Mouse (Mus musculus): Measurements from ENCODE around the gene Mvd. TPM values are rescaled to one million over a fixed set of nuclear protein-coding genes. Genes with fewer than 3 reads are reported as not detected.

Mvd gene
- total RNA-seq, 2 experiments from 2014 or later = 4.5 to 5.5 TPM

DNA sequence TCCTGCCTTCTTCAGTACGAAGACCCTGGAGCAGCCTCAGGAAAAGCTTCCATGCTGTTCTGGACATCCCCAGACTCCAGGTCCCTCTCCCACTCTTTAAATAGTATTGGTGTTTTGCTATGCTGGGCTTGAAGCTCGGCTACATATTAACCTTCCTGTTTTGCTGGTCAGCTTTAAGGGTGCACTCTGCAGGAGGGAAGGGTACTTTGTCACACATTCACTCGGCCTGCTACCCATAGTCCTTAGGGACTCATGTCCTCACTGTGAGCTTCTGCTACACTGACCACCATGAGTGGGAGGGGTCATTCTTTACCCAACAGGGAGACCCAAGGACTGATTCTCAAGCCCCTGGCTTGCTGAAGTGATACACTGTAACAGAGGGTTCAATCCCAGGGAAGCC, 12.6 kb downstream of the Mvd start:
- DNase-seq = no peak
- intact Hi-C loops (cut with DNase I) = no loop called here

DNA sequence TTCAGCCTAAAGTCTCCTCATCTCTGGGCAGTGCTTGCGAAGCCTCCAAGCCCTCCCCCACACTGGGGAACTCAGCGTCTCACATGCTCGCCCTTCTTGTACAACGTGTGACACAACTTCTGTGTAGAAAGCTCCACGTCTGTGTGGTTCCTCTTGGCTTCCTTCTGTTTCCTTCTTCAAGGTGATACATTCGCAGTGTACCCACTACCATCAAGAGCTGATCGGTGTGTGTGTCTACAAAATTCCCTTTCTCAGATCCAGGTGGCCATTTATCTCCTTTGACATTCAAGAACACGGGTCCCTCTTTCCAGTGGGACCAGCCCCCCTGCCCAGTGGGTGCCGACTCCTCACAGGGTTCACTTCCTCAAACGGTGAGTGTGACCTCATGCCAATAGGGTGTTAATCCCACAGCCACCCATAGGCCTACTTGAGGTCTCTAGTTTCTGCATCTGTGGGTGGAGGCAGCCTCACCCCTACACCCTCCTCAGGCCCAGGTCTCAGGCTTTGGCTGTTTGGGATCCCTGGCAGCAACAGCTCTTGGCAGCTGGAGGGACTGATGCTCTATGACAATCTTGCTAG, 13.1 kb downstream of the Mvd start:
- intact Hi-C loops (cut with DNase I) = no loop called here
- DNase-seq = peak in 1 of 2 experiments; percentile 25

- DNase-seq = no peak
- intact Hi-C loops (cut with DNase I) = no loop called here
Observed at GRCm38 (mm10) chr8:122428163-122428562, 15.1 kb downstream of the Mvd start.

GRCm38 (mm10) chr8:122427607-122428006, 15.6 kb downstream of the Mvd start:
- no peak for DNase-seq
- intact Hi-C loops (cut with DNase I) = no loop called here

DNA sequence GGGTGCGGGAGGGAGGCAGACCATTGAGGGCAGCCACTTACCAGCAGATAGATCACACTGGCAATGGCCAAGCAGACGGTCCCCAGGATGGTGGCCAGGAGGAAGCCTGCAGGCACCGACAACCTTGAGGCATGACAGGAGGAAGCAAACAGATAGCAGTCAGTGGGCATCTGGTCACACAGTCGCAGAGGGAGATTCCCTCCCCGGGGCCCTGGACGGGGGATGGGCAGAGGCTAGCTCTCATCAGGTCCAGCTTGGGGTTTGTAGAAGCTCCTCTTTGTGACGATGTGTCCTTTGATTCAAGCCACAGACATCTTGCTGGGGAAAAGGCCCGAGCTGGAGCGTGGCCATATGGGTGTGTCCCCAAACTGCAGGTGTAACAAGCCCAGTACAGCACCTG, 17.1 kb downstream of the Mvd start:
- DNase-seq = no peak
- intact Hi-C loops (cut with DNase I) = no loop called here

- intact Hi-C loops (cut with DNase I) = no loop called here
- peak; percentile 48 to 49 for DNase-seq
Observed at GRCm38 (mm10) chr8:122423659-122424058, 19.6 kb downstream of the Mvd start.

DNA sequence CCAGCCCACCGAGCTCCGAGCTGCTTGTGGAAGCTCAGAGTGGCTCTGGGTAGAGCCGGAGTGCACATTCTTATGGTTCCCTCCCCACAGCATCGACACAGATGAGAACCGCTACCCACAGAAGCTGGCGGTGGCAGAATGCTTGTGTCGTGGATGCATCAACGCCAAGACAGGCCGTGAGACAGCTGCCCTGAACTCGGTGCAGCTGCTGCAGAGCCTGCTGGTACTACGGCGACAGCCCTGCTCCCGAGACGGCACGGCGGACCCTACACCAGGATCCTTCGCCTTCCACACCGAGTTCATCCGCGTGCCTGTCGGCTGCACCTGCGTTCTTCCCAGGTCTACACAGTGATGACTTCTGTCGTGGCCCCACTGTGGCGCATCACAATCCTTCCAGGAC, 20.0 kb downstream of the Mvd start:
- intact Hi-C loops (cut with DNase I) = no loop called here
- DNase-seq = no peak

DNA sequence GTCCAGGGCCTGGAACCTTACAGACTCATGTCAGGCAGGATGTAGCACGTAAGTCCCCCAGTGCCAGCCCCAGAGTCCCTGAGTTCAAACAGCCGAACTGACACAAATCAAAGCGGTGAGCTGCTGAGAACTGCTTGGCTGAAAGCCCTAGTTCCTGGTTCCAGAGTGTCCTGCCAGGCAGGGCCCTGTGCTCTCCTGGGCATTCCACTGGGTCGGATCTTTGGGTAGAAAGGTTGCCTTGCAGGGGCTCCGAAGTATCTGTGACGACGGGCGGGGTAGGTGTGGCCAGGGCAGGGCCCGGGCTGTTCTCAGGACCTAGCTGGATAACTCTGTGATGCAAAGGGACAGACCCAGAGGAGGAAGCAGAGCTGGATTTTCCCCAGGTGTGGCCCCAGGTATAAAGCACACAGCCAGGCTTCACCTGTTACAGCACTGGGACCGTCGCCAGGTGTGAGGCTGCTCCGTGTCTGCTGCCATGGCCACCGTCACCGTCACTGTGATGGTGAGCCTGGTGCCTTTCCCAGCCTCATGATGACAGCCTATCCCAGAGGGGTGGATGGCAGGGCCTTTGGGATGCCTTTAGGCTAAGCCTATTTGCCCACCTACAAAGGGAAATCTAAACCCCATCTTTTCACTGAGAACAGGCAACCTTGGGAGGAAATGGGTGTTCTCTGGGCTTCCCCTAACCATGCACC, 21.7 kb downstream of the Mvd start, which contains the start of gene Il17c:
Gene Il17c (plus strand): TSS at position 645 of the 695 bp plus-strand sequence.
- intact Hi-C loops (cut with DNase I) = no loop called here
- no peak for DNase-seq

- DNase-seq = no peak
- intact Hi-C loops (cut with DNase I) = no loop called here
Observed at GRCm38 (mm10) chr8:122419881-122420555, 23.2 kb downstream of the Mvd start.

DNA sequence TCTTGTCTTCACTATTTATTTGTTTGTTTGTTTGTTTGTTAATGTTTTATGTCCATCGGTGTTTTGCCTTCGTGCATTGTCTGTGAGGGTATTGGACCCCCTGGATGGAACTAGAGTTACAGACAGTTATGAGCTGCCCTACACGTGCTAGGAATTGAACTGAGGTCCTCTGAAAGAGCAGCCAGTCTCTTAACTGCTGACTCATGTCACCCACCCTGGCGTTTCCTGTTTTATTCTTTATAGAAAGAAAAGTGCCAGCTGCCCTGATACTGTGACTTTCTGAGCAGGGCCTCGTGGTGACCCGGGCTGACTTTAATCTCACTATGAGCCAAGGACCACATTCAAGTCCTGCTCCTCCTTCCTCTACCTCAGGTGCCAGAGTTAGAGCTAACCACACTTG, 27.7 kb downstream of the Mvd start:
- intact Hi-C loops (cut with DNase I) = no loop called here
- DNase-seq = no peak

- intact Hi-C loops (cut with DNase I) = no loop called here
- DNase-seq = no peak
Observed at GRCm38 (mm10) chr8:122414311-122414710, 28.9 kb downstream of the Mvd start.

DNA sequence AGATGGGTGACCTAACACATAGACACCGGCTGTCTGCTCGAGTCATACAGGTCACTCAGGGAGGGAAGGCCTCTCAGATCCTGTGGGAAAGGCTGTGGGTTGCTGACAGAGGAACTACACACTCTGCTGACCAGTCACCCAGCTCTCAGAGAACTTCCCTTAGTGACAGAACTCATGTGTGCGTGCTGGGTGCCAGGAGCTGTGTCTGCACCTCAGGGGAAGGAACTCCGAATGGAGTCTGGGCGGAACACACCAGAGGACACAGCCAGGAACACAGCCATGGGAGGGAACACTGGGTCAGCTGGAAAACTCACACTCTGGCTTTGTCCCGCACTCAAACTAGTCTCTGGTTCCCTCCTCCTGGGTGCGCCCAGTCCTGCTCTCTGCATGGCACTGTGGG, 35.5 kb downstream of the Mvd start:
- intact Hi-C loops (cut with DNase I) = no loop called here
- no peak for DNase-seq

GRCm38 (mm10) chr8:122405146-122405805, 37.9 kb downstream of the Mvd start:
- DNase-seq = no peak
- intact Hi-C loops (cut with DNase I) = no loop called here

DNA sequence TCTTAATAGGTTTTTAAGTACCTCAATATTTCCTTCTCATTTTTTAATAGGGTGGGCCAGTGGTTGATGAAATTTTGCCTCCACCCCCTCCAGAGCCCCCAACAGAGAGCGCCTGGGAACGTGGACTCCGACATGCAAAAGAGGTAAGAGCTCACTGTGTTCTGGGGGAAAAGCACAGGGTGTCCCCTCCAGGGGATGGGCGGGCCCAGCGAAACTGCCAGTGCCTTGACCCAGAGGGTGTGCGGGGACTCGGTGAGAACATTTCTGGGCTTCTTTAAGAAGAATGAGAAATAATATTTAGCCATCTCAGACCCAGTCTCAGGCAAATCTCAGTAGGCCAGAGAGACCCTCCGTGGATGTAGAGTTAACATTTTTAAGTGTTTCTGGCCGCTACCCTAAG, 45.0 kb downstream of the Mvd start:
- intact Hi-C loops (cut with DNase I) = no loop called here
- no peak for DNase-seq

- intact Hi-C loops (cut with DNase I) = no loop called here
- DNase-seq = no peak
Observed at GRCm38 (mm10) chr8:122395291-122395690, 47.9 kb downstream of the Mvd start.

DNA sequence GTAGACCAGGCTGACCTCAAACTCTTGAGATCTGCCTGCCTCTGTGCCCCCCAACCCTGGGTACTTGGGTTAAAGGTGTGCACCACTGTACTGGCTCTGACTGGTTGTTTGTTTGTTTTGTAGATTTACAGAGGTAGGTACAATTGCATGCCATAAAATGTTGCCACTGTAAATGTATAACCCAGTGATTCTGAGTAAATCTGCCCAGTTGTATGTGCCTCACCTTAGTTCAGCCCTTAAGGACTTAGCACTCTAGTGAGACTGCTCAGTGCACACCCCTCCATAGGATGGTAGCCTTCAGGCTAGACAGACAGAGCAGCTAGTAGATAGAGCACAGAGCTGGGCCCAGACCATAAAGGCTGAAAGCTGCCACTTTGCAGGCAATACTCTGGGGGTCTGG, 49.5 kb downstream of the Mvd start:
- no peak for DNase-seq
- intact Hi-C loops (cut with DNase I) = no loop called here

GRCm38 (mm10) chr8:122390758-122391157, 52.5 kb downstream of the Mvd start:
- DNase-seq = no peak
- intact Hi-C loops (cut with DNase I) = no loop called here

DNA sequence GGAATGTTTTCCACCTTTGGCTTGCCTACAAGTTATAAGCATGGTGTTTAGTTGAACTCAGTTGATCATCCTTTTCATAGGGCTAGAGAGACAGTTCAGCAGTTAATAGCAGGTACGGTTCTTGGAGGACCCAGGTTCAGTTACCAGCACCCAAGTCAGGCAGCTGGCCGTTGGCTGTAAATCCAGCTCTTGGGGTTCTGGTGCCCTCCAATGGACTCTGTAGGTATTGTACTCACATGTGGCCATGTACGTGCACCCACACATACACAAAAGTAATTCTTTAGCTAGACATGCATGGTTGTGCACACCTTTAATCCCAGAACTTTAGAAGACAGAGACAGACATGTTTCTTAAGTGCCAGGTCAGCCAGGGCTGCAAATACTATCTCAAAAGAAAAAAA, 53.9 kb downstream of the Mvd start:
- intact Hi-C loops (cut with DNase I) = no loop called here
- DNase-seq = no peak

Measured in heart, postnatal 36 days (tissue).